Mouse (Mus musculus) G1E (cell line): Measurements from ENCODE around the gene Top3a.

Experiments
- CTCF ChIP-seq: IDR thresholded peaks from 2 replicates; pipeline ENCODE4 v1.5.1; 2012; ENCODE audit warnings: low read depth, low read length, inconsistent platforms, mixed read lengths
- GATA1 ChIP-seq: IDR thresholded peaks from 2 replicates; pipeline ENCODE4 v1.6.1; 2012; ENCODE audit warnings: borderline replicate concordance, low read length, inconsistent platforms, mixed read lengths
- TAL1 ChIP-seq: conservative IDR thresholded peaks from 2 replicates; pipeline ENCODE4 v1.6.1; 2012; ENCODE audit warnings: low read depth, low read length, inconsistent platforms, mixed read lengths

DNA sequence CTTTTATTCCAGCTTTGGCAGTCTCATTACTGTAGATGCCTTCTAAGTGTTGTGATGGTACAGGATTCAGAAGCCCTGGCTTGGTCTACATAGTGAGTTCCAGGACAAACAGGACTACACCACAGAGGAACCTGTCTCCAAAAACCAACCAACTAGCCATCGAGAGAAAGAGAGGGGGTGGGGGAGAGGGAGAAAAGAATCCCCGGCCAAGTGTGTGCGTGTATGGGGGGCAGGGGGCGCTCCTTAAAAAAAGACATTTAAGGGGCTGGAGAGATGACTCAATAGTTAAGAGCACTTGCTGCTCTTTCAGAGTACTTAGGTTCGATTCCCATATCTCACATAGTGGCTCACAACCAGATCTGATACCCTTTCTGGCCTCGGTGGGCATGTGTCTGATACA, 1.6 kb downstream of the Top3a start:
- no peak for TF ChIP-seq CTCF
- no peak for TF ChIP-seq GATA1
- TF ChIP-seq TAL1: no peak
